Comparison of ENCODE assay signal across 9 mouse cellular contexts in genomic region chr1:153174801-153175200, GRCm38 (mm10). TPM values are rescaled to one million over a fixed set of nuclear protein-coding genes. Genes with fewer than 3 reads are reported as not detected.
DNase-seq lines count a peak whose midpoint lies in the region; ATAC-seq and TF ChIP-seq lines count a peak whose summit lies in the region.
"Had no signal": no experiment of that assay in that cellular context is flagged by ENCODE, and none has a peak within 500 bp of the region (broad histone marks: within the 10 kb centered on the region; RNA-seq: fewer than 3 reads in every experiment).

No protein-coding gene starts in this region.

- H3K9me3 ChIP-seq in heart, embryonic 11.5 days (replicated peaks; ENCODE audit: control insufficient read depth, low read length): no peaks in the 10 kb centered on the region
- H3K9me3 ChIP-seq in limb, embryonic 14.5 days (ENCODE audit: control insufficient read depth, low read length): no peaks in the 10 kb centered on the region
- H3K9me3 ChIP-seq in hindbrain, embryonic 12.5 days (replicated peaks): no peaks in the 10 kb centered on the region
- H3K9me3 ChIP-seq in forebrain, embryonic 10.5 days: no peaks in the 10 kb centered on the region
- H3K9me3 ChIP-seq: megakaryocyte, embryonic 14.5 days had no signal

- peak; percentile 83 for ATAC-seq in cerebellum, adult (ENCODE audit: insufficient number of reproducible peaks, low FRiP score, low TSS enrichment)
- 0 out of 2 replicates have a peak, but pooled peaks have one; percentile 23 for ATAC-seq in heart, embryonic 11.5 days (replicated peaks; ENCODE audit: insufficient number of reproducible peaks, low FRiP score, low TSS enrichment)
- no peak for ATAC-seq in limb, embryonic 14.5 days (ENCODE audit: low FRiP score, low read depth)
- no peak for ATAC-seq in hindbrain, embryonic 12.5 days (ENCODE audit: low FRiP score)

- H3K4me3 ChIP-seq in heart, embryonic 11.5 days (ENCODE audit: low read depth, low read length): no peak overlapping the region
- H3K4me3 ChIP-seq in limb, embryonic 14.5 days (replicated peaks; ENCODE audit: low read length): no peak overlapping the region
- H3K4me3 ChIP-seq in hindbrain, embryonic 12.5 days: no peak overlapping the region
- no peak overlapping the region for H3K4me3 ChIP-seq in forebrain, embryonic 10.5 days
- H3K4me3 ChIP-seq: megakaryocyte, embryonic 14.5 days had no signal

- WGBS in heart, embryonic 11.5 days (ENCODE audit: insufficient replicate concordance): 47% methylated on average over 12 of the region's 12 CpGs
- 42% methylated on average over 12 of the region's 12 CpGs for WGBS in limb, embryonic 14.5 days
- WGBS in hindbrain, embryonic 12.5 days: 63% methylated on average over 12 of the region's 12 CpGs
- WGBS in forebrain, embryonic 10.5 days: 79% methylated on average over 12 of the region's 12 CpGs

- no peak overlapping the region for H3K4me2 ChIP-seq in heart, embryonic 11.5 days
- H3K4me2 ChIP-seq in limb, embryonic 14.5 days (replicated peaks; ENCODE audit: low read depth, low read length, severe bottlenecking): no peak overlapping the region
- H3K4me2 ChIP-seq in hindbrain, embryonic 12.5 days (replicated peaks): no peak overlapping the region

- H3K36me3 ChIP-seq in heart, embryonic 11.5 days (ENCODE audit: control insufficient read depth, insufficient read depth, low read length): no peaks in the 10 kb centered on the region
- no peaks in the 10 kb centered on the region for H3K36me3 ChIP-seq in limb, embryonic 14.5 days (ENCODE audit: control insufficient read depth, insufficient read depth, low read length)
- H3K36me3 ChIP-seq in hindbrain, embryonic 12.5 days: no peaks in the 10 kb centered on the region
- no peaks in the 10 kb centered on the region for H3K36me3 ChIP-seq in forebrain, embryonic 10.5 days (replicated peaks)

- no peak for TF ChIP-seq POLR2A in limb, embryonic 14.5 days (IDR thresholded peaks at IDR 0.05; ENCODE audit: borderline replicate concordance, extremely low read depth, insufficient read depth, insufficient read length)

- H3K27ac ChIP-seq in heart, embryonic 11.5 days (ENCODE audit: low read depth, low read length): no peak overlapping the region
- no peak overlapping the region for H3K27ac ChIP-seq in limb, embryonic 14.5 days (replicated peaks; ENCODE audit: low read depth, low read length)
- H3K27ac ChIP-seq in hindbrain, embryonic 12.5 days: no peak overlapping the region
- H3K27ac ChIP-seq in forebrain, embryonic 10.5 days: no peak overlapping the region

- no peaks in the 10 kb centered on the region for H3K27me3 ChIP-seq in heart, embryonic 11.5 days (ENCODE audit: control insufficient read depth, insufficient read depth, low read length)
- no peaks in the 10 kb centered on the region for H3K27me3 ChIP-seq in limb, embryonic 14.5 days (ENCODE audit: control insufficient read depth, insufficient read depth, low read length)
- H3K27me3 ChIP-seq in hindbrain, embryonic 12.5 days: no peaks in the 10 kb centered on the region
- no peaks in the 10 kb centered on the region for H3K27me3 ChIP-seq in forebrain, embryonic 10.5 days (ENCODE audit: poor library complexity, severe bottlenecking)

- DNase-seq in layer of hippocampus, adult 9-11 months: peak; percentile 5
- DNase-seq in layer of hippocampus, adult 8-10 months (ENCODE audit: low spot score in 2 of 2): no peak
- DNase-seq in limb, embryonic 14.5 days (ENCODE audit: low spot score): peak; percentile 48
- DNase-seq in urinary bladder, postnatal 25 days (ENCODE audit: low spot score): peak; percentile 77
- no peak for DNase-seq in forebrain, embryonic 10.5 days (ENCODE audit: extremely low spot score, low spot score)

- no peak overlapping the region for H3K9ac ChIP-seq in heart, embryonic 11.5 days (ENCODE audit: low read depth, low read length)
- no peak overlapping the region for H3K9ac ChIP-seq in limb, embryonic 14.5 days (ENCODE audit: low read depth, low read length, severe bottlenecking)
- H3K9ac ChIP-seq in hindbrain, embryonic 12.5 days: no peak overlapping the region

- peaks cover 20% of the 10 kb centered on the region for H3K4me1 ChIP-seq in heart, embryonic 11.5 days (ENCODE audit: control insufficient read depth, insufficient read depth, low read length)
- H3K4me1 ChIP-seq in limb, embryonic 14.5 days (ENCODE audit: control insufficient read depth, insufficient read depth, low read length): peaks cover 18% of the 10 kb centered on the region
- peaks cover 6% of the 10 kb centered on the region; the same call in 1 of the 2 replicates for H3K4me1 ChIP-seq in hindbrain, embryonic 12.5 days
- peaks cover 14% of the 10 kb centered on the region for H3K4me1 ChIP-seq in forebrain, embryonic 10.5 days
- H3K4me1 ChIP-seq: megakaryocyte, embryonic 14.5 days had no signal

RNA-seq across cellular contexts. Expression of gene Lamc2, which starts 11.4 kb away (rescaled TPM):
- 1 to 10 TPM; 2.3 to 4.6 (median 2.7) TPM for total RNA-seq in layer of hippocampus, adult 8-10 months (2022)
- 3.4 and 6.2 TPM in 2 replicates for polyA plus RNA-seq in heart, embryonic 11.5 days (2014; fragmentation: Nextera tagmentation; extraction: Ambion mirVana)
- polyA plus RNA-seq in limb, embryonic 14.5 days (2012; rRNA removed): 4.6 and 4.9 TPM in 2 replicates
- 9.9 and 10.6 TPM in 2 replicates for polyA plus RNA-seq in limb, embryonic 14.5 days (2014; fragmentation: Nextera tagmentation; extraction: Ambion mirVana)
- 1.6 and 2.1 TPM in 2 replicates for polyA plus RNA-seq in hindbrain, embryonic 12.5 days (2016; fragmentation: Nextera tagmentation; extraction: Ambion mirVana)
- polyA plus RNA-seq in forebrain, embryonic 10.5 days (2016; fragmentation: Nextera tagmentation; extraction: Ambion mirVana): 1.4 and 1.8 TPM in 2 replicates

Comparison
In these comparisons a context has a peak if more than half of its experiments do, and no peak if none do; other contexts are left out.
1. DNase-seq: peak in layer of hippocampus, adult 9-11 months (single experiment), limb, embryonic 14.5 days (single experiment) and urinary bladder, postnatal 25 days (single experiment); none in layer of hippocampus, adult 8-10 months (0 of 2) and forebrain, embryonic 10.5 days (single experiment).
2. ATAC-seq: peak in cerebellum, adult (single experiment) and heart, embryonic 11.5 days (single experiment); none in limb, embryonic 14.5 days (single experiment) and hindbrain, embryonic 12.5 days (single experiment).